Mouse (Mus musculus) monocyte, adult 5-6 weeks (primary cell): ENCODE data around the gene Hmgb3. TPM values are rescaled to one million over a fixed set of nuclear protein-coding genes. Genes with fewer than 3 reads are reported as not detected.

ENCODE experiments used
- ATAC-seq: fragments of 153-309, 156-312 bp; replicated peaks from 2 replicates; pipeline ENCODE4 v1.8.0; 2017; ENCODE audit warnings: mild to moderate bottlenecking; ENCODE audit not compliant: low TSS enrichment, insufficient number of reproducible peaks, severe bottlenecking, poor library complexity, low FRiP score
- total RNA-seq: library from RNA; stranded (forward); fragments of 200-1000, 200-491, 200-594 nt; gene quantifications from 3 replicates; pipeline ENCODE4 v1.2.3, GENCODE M21; 2017

Gene Hmgb3
- total RNA-seq, 1 experiment from 2014 or later = 4.8 TPM

DNA sequence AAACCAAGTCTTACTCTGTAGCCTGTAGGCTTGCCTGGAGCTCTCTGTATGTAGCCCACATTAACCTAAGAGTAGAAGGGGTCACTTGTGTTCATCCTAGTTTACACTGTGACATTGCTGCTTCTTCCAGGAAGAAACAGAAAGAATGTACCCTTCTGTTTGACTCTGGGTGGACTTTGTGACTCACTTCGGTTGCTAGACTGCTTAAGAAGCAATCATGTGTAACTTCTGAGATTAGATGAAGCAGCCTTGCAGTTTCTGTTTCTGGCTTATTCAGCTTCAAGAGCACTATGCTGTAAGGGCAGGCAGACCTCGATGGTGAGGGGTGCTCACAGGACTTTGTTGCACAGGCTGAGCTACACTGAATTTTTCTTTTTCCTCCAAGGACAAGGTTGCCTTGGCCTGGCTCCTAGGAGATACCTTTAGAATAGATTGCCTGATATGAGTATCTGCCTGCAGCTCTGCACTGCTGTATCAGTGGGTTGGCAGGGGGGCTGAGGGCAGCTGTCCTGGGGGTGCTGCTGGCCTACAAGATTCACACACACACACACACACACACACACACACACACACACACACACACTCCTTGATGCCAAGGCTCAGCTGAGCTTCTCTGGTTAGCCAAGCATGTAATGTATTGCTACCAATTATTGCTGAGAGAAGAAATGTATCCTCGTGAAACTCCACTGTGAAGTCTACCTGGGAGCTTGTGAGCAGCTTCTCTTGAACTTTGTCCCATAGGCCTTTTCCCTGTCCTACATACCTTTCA lies 17.6 kb downstream of the Hmgb3 start:
- ATAC-seq = no peak

DNA sequence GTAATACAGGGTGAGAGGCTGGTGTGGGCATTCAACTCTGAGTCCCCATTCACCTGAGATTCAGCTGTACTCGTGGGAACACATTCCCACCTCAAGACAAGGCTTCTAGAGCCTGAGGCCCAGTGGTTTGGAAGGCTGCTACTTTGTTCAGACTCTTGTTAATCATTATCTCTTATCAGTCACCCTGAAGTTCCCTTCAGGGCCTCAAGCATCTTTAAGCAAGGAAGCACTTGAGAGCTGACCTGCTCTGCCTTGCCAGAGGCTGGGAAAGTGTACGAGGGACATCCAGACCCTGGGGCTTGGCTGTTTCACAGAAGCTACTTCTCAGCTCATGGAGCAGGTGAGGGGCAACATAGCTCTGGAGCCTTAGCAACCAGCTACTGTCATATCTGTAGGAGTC lies 19.8 kb downstream of the Hmgb3 start:
- no peak for ATAC-seq

DNA sequence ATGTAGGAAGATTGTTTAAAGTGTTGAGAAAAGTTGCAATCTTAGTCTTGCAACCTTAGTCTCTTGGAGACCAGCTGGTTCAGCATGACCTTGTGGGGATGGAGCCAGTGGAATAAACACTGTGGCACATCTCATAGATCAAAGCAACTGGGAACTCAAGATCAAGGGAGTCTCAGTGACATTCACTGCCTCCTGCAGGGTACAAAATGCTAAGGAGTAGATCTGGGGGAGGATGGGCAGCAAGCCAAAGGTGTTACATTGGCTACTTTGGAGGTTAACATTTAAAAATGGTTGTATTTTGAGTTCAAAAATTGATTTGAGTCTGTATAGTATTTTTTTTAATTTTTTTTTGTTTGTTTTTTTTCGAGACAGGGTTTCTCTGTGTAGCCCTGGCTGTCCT lies 33.5 kb downstream of the Hmgb3 start:
- no peak for ATAC-seq

DNA sequence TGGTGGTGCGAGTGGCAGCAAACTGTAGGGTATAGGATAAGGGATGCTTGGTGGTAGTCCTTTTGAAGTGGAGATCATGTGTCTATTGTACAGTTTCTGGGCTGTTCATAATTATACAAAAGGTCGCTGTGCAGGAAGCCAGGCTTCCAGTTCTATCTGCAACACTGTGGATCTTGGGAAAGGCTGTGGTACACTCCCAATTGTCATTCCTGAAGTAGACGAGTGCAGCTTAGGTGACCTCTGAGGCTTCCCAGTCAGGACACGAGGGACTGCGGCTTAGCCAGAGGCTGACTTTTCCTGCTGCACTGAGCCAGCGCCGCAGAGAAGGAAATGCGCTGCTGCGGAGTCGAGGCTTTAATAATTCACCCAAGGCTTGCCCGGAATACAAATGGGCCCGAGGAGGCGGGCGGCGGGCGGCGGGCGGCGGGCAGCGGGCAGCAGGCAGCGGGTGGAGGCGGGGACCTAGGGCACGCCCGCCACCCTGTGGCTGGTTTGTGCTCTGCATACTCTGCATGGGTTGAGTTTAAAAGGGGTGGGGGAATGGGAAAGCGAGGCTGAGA lies 45.4 kb downstream of the Hmgb3 start:
- ATAC-seq = no peak

Other genes starting within 250 kb of the Hmgb3 start
- gene Mtmr1, start 191.2 kb upstream of the Hmgb3 start, total RNA-seq = 36.1 to 66.1 TPM (median 41.8 TPM) in 3 replicates
- gene Cd99l2, start 63.1 kb upstream of the Hmgb3 start, total RNA-seq = 4.7 to 5.5 TPM (median 5.1 TPM) in 3 replicates
- not detected in 3 replicates for gene Gpr50, start 107.7 kb downstream of the Hmgb3 start, total RNA-seq